Mouse (Mus musculus) spleen, adult 2 months (tissue): ENCODE measurements around the gene Zfp28. TPM values are rescaled to one million over a fixed set of nuclear protein-coding genes. Genes with fewer than 3 reads are reported as not detected.
A peak's percentile ranks its signal among the peaks of the same experiment; 100 is the strongest.
"Not testable (repeated sequence)": the region's sequence is repeated elsewhere in the genome, so short reads cannot be mapped to it uniquely, and the experiment has no call there.

ENCODE experiments used
- DNase-seq, 2 experiments: peaks; one replicate each; pipeline versions ENCODE4 v3.0.0 to v3.0.0-alpha.2; 2012 to 2021; ENCODE audit warnings: low spot score in 2 of 2, low read depth in 1 of 2
- H3K27ac ChIP-seq: fragments of 200-500 bp; 2 replicates; pipeline ENCODE4 v1.5.1; 2012; ENCODE audit warnings: low read length, inconsistent platforms; ENCODE audit not compliant: insufficient read depth
- H3K27me3 ChIP-seq: fragments of 200-500 bp; 2 replicates; pipeline ENCODE4 v1.6.1; 2012; ENCODE audit warnings: mild to moderate bottlenecking, moderate library complexity, low read length, inconsistent platforms; ENCODE audit not compliant: control insufficient read depth, insufficient read depth
- H3K36me3 ChIP-seq: fragments of 200-500 bp; 2 replicates; pipeline ENCODE4 v1.6.1; 2012; ENCODE audit warnings: mild to moderate bottlenecking, low read length, inconsistent platforms; ENCODE audit not compliant: control insufficient read depth, insufficient read depth
- H3K4me1 ChIP-seq: fragments of 200-500 bp; 2 replicates; pipeline ENCODE4 v1.6.1; 2011; ENCODE audit warnings: inconsistent platforms; ENCODE audit not compliant: control insufficient read depth, insufficient read depth, insufficient read length
- H3K4me3 ChIP-seq: fragments of 200-500 bp; 2 replicates; pipeline ENCODE4 v1.5.1; 2011; ENCODE audit warnings: mild to moderate bottlenecking, inconsistent platforms; ENCODE audit not compliant: insufficient read depth, insufficient read length; ENCODE audit errors: extremely low read depth
- CTCF ChIP-seq: fragments of 200-500 bp; IDR thresholded peaks from 2 replicates; pipeline ENCODE4 v1.5.1; 2011; ENCODE audit warnings: mild to moderate bottlenecking, inconsistent platforms; ENCODE audit not compliant: insufficient read depth, insufficient read length, insufficient replicate concordance; ENCODE audit errors: extremely low read depth
- POLR2A ChIP-seq: fragments of 200-500 bp; IDR thresholded peaks from 2 replicates; pipeline ENCODE4 v1.6.1; 2011; ENCODE audit warnings: low read depth, low read length, inconsistent platforms
- WGBS: fragments of 180-500 bp; shearing (Covaris S2); methylation state at CpG from one replicate; pipeline ENCODE4 v1.1.7; 2018; 5-methylcytosine and 5-hydroxymethylcytosine counted together
- polyA plus RNA-seq: library from polyadenylated mRNA; depleted of rRNA; stranded (reverse); fragments of >200 nt; gene quantifications from 2 replicates; pipeline ENCODE4 v1.2.3, GENCODE M21; 2012

Zfp28 gene
- polyA plus RNA-seq, 1 experiment: 1.4 TPM

DNA sequence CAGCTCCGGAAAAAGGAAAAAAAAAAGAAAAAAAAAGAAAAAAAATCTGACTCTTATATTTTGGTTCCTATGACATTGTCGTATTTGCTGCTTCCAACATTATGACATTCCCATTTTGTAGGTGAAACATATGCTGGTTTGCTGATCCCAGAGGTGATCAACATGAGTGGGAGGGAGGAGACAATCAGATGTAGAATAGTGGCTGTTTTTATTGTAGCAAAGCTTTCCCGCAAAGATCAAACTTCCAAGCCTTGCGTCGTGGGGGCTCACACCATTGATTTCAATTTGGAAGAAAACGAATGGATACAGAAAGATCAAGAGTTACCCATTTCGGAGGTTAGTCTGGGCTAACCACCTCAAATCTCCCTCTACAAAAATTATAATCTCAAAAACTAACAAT is 21.3 kb upstream of the Zfp28 start:
- WGBS: 26% methylated on average over 7 of the region's 7 CpGs
- H3K4me1 ChIP-seq: peaks cover 3% of the 10 kb centered on the region; the same call in 1 of the 2 replicates
- H3K4me3 ChIP-seq: peak overlapping the region; percentile 54; the same call in 1 of the 2 replicates
- no peak for DNase-seq
- H3K36me3 ChIP-seq: no peaks in the 10 kb centered on the region
- TF ChIP-seq POLR2A: no peak
- no peak for TF ChIP-seq CTCF
- no peak overlapping the region for H3K27ac ChIP-seq
- no peaks in the 10 kb centered on the region for H3K27me3 ChIP-seq

DNA sequence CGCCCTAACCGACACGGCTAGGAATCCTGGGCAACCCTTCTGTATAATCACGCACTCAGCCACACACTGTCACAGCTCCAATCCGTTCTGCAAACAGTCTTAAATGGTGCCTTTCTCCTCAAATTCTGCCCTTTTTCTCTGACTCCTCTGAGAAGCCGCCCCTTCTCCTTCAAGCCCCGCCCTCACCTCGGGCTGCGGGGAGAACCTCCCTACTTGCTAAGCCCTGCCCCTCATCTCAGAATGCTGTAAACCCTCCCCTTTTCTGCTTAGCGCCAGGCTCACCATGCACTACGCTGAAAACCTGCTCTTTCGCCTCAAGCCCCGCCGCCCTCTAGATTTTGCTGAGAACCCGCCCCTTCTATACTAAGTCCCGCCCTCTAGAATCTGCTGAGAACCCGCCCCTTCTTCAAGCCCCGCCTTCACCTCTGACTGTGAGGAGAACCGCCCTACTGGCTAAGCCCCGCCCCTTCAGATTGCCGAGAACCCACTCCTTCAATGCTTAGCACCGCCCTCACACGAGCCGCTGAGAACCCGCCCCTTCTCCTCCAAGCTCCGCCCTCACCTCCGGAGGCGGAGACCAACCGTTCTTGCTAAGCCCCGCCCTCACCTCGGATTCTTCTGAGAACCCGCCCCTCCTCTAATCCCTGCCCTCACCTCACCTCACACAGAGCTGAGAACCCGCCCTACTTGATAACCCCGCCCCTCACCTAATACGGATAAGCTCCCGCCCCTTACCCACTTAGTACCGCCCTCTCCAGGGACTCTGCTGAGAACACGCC is 20.6 kb upstream of the Zfp28 start:
- Histone ChIP-seq H3K36me3 (no peaks in the 10 kb centered on the region), H3K4me1 (peaks cover 3% of the 10 kb centered on the region; the same call in 1 of the 2 replicates), H3K27ac (no peak overlapping the region; the same call in 1 of the 2 replicates), H3K4me3 (peak overlapping the region; percentile 76), H3K27me3 (no peaks in the 10 kb centered on the region)
- under 1% methylated on average over 38 of the region's 38 CpGs for WGBS
- DNase-seq: peak; percentile 97 to 98
- TF ChIP-seq POLR2A: no peak
- TF ChIP-seq CTCF: no peak

DNA sequence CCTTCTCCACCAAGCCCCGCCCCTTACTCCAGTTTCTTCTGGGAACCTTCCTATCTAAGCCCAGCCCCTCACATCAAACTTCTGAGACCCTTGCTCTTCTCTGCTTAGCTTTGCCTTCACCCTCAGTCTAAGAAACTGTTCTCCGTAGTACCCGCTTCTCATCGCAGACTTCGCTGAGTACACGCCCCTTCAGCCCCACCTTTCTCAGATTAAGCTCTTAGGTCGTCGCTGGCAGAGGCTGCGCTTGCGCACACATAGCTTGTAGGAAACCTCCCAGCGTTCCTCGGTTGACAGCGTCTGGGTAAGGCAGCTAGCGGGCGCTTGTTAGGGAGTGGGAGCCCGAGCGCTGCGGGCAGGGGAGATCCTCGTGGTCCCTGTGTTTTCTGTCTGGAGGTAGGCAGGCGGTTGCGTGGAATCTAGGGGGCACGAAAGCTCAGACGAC is 20.0 kb upstream of the Zfp28 start, which contains the start of gene Zfp78:
TSS of gene Zfp78 (plus strand) at position 234 of the 442 bp plus-strand sequence.
- peak; percentile 80 to 91 for DNase-seq
- peak within 1 kb of the TSS; percentile 76 for H3K4me3 ChIP-seq
- peak within 1 kb of the TSS; percentile 66 for H3K27ac ChIP-seq
- 0% methylated on average over 23 of the region's 23 CpGs for WGBS
- H3K36me3 ChIP-seq: no peaks in the 10 kb centered on the region
- TF ChIP-seq POLR2A: no peak
- TF ChIP-seq CTCF: no peak
- peaks cover 3% of the 10 kb centered on the region; the same call in 1 of the 2 replicates for H3K4me1 ChIP-seq
- H3K27me3 ChIP-seq: no peaks in the 10 kb centered on the region

DNA sequence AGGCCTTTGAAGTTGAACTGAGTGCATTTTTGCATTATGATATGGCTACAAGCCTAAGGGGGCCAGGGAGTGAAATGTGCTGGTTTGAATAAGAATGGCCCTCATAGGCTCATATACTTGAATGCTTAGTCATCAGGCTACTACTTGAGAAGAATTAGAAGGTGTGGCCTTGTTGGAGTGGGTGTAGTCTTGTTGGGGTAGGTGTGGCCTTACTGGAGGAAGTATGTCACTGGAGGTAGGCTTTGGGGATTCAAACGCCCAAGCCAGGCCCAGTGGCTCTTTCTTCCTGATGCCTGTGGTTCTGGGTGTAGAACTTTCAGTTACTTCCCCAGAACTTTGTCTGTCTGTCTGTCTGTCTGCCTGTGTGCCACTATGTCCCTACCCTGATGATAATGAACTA is 18.3 kb upstream of the Zfp28 start:
- DNase-seq: no peak
- WGBS: 64% methylated on average over 1 of the region's 1 CpGs
- Histone ChIP-seq H3K4me3 (no peak overlapping the region), H3K27ac (no peak overlapping the region), H3K4me1 (peaks cover 3% of the 10 kb centered on the region; the same call in 1 of the 2 replicates), H3K36me3 (no peaks in the 10 kb centered on the region), H3K27me3 (no peaks in the 10 kb centered on the region)
- TF ChIP-seq CTCF (no peak), POLR2A (no peak)

DNA sequence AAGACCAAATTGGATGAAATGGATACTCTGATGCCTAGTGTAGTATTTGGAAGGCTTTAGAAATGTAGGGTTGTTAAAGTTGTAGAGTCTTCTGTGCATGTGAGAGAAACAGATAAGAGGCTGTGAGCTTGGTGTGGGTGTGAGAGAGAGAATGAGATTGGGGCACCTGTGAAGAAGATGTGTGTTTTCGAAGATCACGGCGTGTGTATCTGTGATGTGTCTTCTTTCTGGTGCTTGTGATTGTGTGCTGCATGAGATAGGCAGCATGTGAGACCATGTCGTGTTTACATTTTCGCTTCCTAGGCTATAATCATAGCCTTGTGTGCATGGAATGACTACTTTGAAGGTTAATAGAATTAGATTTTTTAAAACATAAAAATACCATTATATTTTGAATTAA is 15.9 kb upstream of the Zfp28 start:
- H3K36me3 ChIP-seq: no peaks in the 10 kb centered on the region; the same call in 1 of the 2 replicates
- no peak for TF ChIP-seq CTCF
- TF ChIP-seq POLR2A: no peak
- no peak overlapping the region for H3K4me3 ChIP-seq
- no peak overlapping the region for H3K27ac ChIP-seq
- peaks cover 3% of the 10 kb centered on the region; the same call in 1 of the 2 replicates for H3K4me1 ChIP-seq
- no peaks in the 10 kb centered on the region for H3K27me3 ChIP-seq
- 81% methylated on average over 5 of the region's 5 CpGs for WGBS
- no peak for DNase-seq

DNA sequence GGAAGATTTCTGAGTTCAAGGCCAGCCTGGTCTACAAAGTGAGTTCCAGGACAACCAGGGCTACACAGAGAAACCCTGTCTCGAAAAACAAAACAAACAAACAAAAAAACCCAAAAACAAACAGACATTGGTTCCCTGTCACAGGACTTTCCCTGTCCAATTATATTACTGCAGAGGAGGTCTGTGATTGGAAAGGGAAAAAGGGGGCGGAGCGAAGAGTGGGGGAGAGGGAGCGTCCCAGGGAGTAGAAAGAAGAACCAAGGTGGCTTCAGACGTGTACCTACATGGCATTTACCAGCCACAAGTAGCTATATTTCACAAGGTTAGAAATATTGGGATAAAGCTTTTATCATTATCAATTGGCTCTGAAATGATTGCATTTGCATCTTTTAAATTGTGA is 14.9 kb upstream of the Zfp28 start:
- not testable (repeated sequence) for H3K27me3 ChIP-seq, H3K4me1 ChIP-seq, DNase-seq, H3K27ac ChIP-seq, H3K4me3 ChIP-seq, H3K36me3 ChIP-seq
- 85% methylated on average over 5 of the region's 5 CpGs for WGBS

DNA sequence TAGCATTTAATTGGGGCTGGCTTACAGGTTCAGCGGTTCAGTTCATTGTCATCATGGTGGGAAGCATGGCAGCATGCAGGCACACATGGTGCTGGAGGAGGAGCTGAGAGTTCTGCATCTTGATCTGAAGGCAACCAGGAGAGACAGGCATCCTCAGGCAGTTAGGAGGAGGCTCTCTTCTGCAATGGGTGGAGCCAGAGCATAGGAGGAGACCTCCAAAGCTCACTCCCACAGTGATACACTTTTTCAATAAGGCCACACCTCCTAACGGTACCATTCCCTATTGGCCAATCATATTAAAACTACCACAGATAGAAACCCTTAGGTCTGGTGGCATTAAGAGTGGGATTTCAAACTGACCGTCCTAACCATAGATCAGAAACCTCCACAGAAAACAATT is 13.6 kb upstream of the Zfp28 start:
- no peaks in the 10 kb centered on the region for H3K27me3 ChIP-seq
- WGBS: 90% methylated on average over 3 of the region's 3 CpGs
- H3K4me1 ChIP-seq: no peaks in the 10 kb centered on the region
- DNase-seq: no peak
- peaks cover 4% of the 10 kb centered on the region; the same call in 1 of the 2 replicates for H3K36me3 ChIP-seq
- no peak overlapping the region for H3K4me3 ChIP-seq
- no peak overlapping the region for H3K27ac ChIP-seq
- no peak for TF ChIP-seq CTCF
- TF ChIP-seq POLR2A: no peak
